Mouse (Mus musculus): ENCODE measurements at regions not wholly inside any gene's neighbourhood (a gene's known extent, or its start where the extent isn't known, plus 50 kb on each side); places are given as distances from the start of the nearest gene placed in this dataset.

DNA sequence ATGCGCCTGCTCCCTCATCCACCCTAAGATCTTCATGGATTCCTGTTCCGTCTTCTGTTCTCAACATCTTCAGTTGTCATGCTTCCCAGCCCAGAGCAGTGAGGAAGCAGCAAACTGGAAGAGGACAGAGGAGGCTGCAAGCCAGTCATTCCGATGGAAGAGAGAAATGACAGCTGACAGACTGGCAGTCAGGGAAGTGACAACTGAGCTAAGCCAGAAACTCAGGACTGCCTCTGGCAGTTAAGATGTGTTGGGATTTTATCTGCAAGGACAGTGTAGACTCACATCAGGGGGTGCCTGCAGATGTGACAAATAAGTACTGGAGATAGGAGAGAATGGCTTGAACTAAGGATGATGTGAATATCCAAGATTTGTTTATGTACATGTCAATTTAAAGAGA lies 106.1 kb upstream of the Fam92a start:
- no peak for DNase-seq (ENCODE audit: inconsistent age in 2 of 2, low spot score in 1 of 2)

GRCm38 (mm10) chr4:12273369-12273768 lies 101.6 kb upstream of the Fam92a start:
- no peak for DNase-seq (ENCODE audit: inconsistent age in 2 of 2, low spot score in 1 of 2)

DNA sequence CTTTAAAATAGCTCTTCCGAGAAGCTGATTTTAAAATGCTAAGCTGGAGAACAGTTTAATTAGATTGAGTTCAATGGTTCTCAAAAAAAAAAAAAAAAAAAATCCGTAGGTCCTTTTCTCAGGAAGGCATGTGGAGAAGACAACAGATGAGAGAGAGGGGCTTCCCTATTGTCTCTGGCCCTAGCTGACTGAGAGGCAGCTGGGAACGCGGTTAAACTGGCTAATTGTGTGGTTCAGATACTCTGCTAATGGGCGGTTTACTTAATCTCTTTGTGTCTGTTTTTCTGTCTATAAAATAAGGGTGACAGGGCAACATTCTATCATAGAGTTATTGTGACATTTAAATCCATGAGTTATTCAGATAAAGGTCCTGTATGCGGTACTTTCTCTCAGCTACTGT lies 101.1 kb upstream of the Fam92a start:
- DNase-seq (ENCODE audit: inconsistent age in 2 of 2, low spot score in 1 of 2), result no peak

DNA sequence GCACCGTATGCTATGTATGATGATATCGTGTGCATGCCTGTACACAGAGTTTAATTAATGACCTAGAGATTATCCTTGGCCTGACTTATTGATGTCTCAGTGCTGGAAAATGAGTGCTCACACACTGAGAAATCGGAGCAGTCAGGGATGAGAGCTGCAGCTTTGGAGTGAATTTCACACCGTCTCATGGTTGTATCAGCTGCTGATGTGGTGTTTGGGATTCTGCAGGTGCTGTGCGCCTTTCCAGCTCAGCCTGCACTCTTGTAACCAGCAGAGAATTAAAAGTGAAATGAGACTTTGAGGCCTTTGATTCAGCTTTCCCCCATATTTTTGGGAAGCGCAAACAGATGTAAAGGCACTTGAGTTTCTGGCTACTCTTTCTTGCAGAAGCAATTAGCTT lies 100.6 kb upstream of the Fam92a start:
- no peak for DNase-seq (ENCODE audit: inconsistent age in 2 of 2, low spot score in 1 of 2)

DNA sequence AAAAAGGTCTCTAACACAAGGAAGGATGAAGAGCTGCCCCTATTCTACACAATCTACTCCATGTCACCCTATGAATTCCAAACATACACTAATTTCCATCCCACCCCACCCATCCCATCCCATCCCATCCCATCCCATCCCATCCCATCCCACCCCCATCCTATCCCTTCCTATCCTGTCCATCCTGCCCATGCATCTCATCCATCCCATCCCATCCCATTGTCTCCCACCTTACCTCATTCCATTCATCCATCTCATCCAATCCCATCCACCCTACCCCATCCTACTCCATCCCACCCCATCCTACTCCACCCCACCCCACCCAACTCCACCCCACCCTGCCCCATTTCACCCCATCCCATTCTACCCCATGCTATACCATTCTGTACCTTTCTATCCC lies 91.9 kb upstream of the Fam92a start:
- no peak for DNase-seq (ENCODE audit: inconsistent age in 2 of 2, low spot score in 1 of 2)

DNA sequence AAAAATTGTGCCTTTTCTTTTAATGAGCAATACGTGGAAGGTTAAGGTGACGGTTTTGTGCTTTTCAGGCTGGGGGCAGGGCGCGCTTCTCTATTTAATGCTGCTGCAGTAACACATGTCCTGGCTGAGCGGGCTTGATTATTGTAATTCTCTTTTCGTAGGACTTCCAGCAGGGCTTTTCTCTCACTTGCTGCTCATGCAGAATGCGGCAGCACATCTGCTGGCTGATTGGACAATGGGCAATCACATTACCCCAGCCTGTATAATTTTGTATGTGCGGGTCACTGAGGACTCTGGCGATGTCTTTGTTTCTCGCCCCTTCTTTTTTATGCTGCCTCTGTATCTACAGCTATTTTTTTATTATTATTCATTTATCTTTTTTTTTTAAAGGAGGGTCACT lies 91.4 kb upstream of the Fam92a start:
- no peak for DNase-seq (ENCODE audit: inconsistent age in 2 of 2, low spot score in 1 of 2)

GRCm38 (mm10) chr4:12247994-12248393 lies 76.2 kb upstream of the Fam92a start:
- DNase-seq (ENCODE audit: inconsistent age in 2 of 2, low spot score in 1 of 2), result no peak

- DNase-seq (ENCODE audit: inconsistent age in 2 of 2, low spot score in 1 of 2), result no peak
Observed at GRCm38 (mm10) chr4:12246595-12246994, 74.8 kb upstream of the Fam92a start.

DNA sequence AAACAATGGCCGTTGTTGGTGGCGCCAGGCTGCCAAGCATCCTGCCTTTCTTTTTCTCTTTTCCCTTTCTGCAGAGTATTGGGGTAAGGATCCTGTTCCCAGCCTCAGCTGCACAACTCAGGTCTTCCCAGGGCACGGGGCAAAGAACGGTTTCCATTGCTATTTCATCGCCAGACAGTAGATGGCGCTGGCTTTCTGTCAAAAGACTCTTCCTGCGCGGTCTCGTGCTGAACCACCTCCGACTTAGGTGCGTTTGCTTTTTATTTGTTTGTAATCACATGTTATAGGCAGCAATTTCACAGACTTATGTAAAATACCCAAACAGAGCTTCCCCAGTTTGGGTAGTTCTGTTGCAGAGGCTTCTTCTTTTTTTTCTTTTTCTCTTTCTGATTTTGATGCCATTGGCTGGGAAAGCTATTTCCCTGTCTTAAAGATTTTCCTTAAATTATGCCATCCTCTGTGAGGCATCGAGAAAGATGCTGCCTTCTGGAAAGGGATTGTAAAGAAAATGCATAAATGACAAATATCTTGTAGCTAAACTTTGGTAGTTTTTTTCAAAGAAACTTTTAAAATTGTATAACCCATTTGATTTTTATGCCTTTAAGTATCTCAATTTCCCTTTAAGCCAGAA lies 69.2 kb upstream of the Fam92a start:
- peak; percentile 38 to 79 for DNase-seq (ENCODE audit: inconsistent age in 2 of 2, low spot score in 1 of 2)

- DNase-seq (ENCODE audit: inconsistent age in 2 of 2, low spot score in 1 of 2), result peak in 1 of 2 experiments; percentile 31
Observed at GRCm38 (mm10) chr4:12230731-12231130, 58.9 kb upstream of the Fam92a start.

Measured in adrenal gland, adult (tissue).